Mouse (Mus musculus) forebrain, embryonic 16.5 days (tissue): ENCODE data around the gene Tnni3. TPM values are rescaled to one million over a fixed set of nuclear protein-coding genes. Genes with fewer than 3 reads are reported as not detected.

Experiments
- ATAC-seq: fragments of 200-750 bp; cut with Nextera tagmentation; 2 replicates; pipeline ENCODE4 v1.8.0; 2017; ENCODE audit warnings: mild to moderate bottlenecking, moderate library complexity
- H3K27ac ChIP-seq: fragments of 300-500 bp; sonication (generic); 2 replicates; pipeline ENCODE4 v1.5.1; 2014; ENCODE audit warnings: low read length, control low read depth
- H3K27me3 ChIP-seq: fragments of 300-500 bp; sonication (generic); replicated peaks from 2 replicates; pipeline ENCODE4 v1.6.1; 2014; ENCODE audit warnings: low read length; ENCODE audit not compliant: control insufficient read depth, insufficient read depth
- H3K36me3 ChIP-seq: fragments of 300-500 bp; sonication (generic); 2 replicates; pipeline ENCODE4 v1.6.1; 2014; ENCODE audit not compliant: control insufficient read depth, insufficient read depth
- H3K4me1 ChIP-seq: fragments of 300-500 bp; sonication (generic); replicated peaks from 2 replicates; pipeline ENCODE4 v1.6.1; 2014; ENCODE audit warnings: low read length; ENCODE audit not compliant: control insufficient read depth, insufficient read depth
- H3K4me2 ChIP-seq: fragments of 300-500 bp; sonication (generic); 2 replicates; pipeline ENCODE4 v1.6.1; 2014; ENCODE audit warnings: mild to moderate bottlenecking, low read length, control low read depth
- H3K4me3 ChIP-seq: fragments of 300-500 bp; sonication (generic); replicated peaks from 2 replicates; pipeline ENCODE4 v1.5.1; 2014; ENCODE audit warnings: mild to moderate bottlenecking, low read length, control low read depth
- H3K9ac ChIP-seq: fragments of 300-500 bp; sonication (generic); replicated peaks from 2 replicates; pipeline ENCODE4 v1.6.1; 2014; ENCODE audit warnings: low read depth, low read length, control low read depth
- H3K9me3 ChIP-seq: fragments of 300-500 bp; sonication (generic); 2 replicates; pipeline ENCODE4 v1.6.1; 2016; ENCODE audit warnings: low read length; ENCODE audit not compliant: control insufficient read depth
- WGBS: fragments of 180-500 bp; shearing (Covaris S2); extraction: QIAGEN DNeasy Blood & Tissue Kit; methylation state at CpG from one replicate; pipeline ENCODE4 v1.1.7; 2014; 5-methylcytosine and 5-hydroxymethylcytosine counted together
- polyA plus RNA-seq: library from polyadenylated mRNA; unstranded; fragments of >200 nt; fragmentation: Nextera tagmentation; extraction: Ambion mirVana; gene quantifications from 2 replicates; pipeline ENCODE4 v1.2.1, GENCODE M21; 2015

Gene Tnni3
- polyA plus RNA-seq, 1 experiment from 2014 or later, result 1.2 TPM

DNA sequence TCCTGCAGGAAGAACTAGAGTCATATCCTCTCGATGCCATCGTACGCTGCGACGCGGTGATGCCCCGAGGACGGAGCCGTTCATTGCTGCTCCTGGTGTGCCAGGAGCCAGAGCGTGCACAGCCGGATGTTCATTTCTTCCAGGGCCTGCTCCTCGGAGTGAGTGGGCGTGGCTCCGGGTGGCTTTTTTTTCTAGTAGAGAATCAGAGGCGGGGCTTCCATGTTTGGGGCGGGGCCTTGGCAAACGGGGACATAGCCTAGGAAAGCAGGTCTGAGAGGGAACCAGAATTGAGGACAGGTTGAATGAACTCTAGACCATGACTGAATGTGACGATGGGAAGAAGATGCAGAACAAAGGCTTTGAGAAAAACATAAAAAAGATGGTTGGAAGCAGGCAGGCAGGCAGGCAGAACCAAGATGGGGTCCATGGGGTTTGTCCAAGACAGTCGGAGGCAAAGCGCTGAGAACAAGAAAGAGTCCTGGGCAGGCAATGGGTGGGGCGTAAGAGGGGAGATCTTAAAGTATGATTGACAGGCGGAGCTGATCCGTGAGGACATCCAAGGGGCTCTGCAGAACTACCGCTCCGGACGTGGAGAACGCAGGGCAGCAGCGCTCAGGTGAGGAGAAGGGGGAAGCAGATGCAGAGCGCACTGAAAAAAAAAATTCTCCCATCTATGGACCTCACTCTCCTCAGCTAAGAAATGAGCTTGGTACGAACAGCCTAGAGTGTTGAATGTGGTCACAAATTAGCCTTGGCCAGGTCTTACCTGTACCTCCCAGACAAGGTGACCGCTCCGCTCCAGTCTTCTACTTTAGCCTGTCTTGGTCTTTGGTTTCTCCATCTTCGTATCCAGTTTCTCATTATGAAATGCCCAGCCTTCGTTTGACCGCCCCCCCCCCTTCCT lies 53.5 kb downstream of the Tnni3 start:
- peaks cover 21% of the 10 kb centered on the region for H3K27me3 ChIP-seq
- 2% methylated on average over 35 of the region's 35 CpGs for WGBS
- H3K4me3 ChIP-seq, result peak overlapping the region; percentile 50
- H3K36me3 ChIP-seq, result no peaks in the 10 kb centered on the region
- ATAC-seq, result peak; percentile 57
- H3K4me2 ChIP-seq, result peak overlapping the region; percentile 83
- H3K9me3 ChIP-seq, result no peaks in the 10 kb centered on the region
- H3K4me1 ChIP-seq, result peaks cover 11% of the 10 kb centered on the region
- peak overlapping the region; percentile 56 for H3K9ac ChIP-seq
- no peak overlapping the region for H3K27ac ChIP-seq

Other genes starting within 250 kb of the Tnni3 start
- not detected in 2 replicates for gene Ncr1, start 186.5 kb downstream of the Tnni3 start, polyA plus RNA-seq
- gene Gp6, start 126.5 kb downstream of the Tnni3 start, polyA plus RNA-seq, result 0.08 TPM in 1 of 2 replicates, not detected in the other
- 37.6 and 43.6 TPM in 2 replicates for gene Rdh13, start 78.6 kb downstream of the Tnni3 start, polyA plus RNA-seq
- gene Eps8l1, start 63.6 kb downstream of the Tnni3 start, polyA plus RNA-seq, result 10.1 and 10.9 TPM in 2 replicates
- 40.6 and 50.0 TPM in 2 replicates for gene Ppp1r12c, start 22.5 kb downstream of the Tnni3 start, polyA plus RNA-seq
- gene Tnnt1, start 7.8 kb downstream of the Tnni3 start, polyA plus RNA-seq, result 2.1 and 2.6 TPM in 2 replicates
- gene Dnaaf3, start 8.2 kb upstream of the Tnni3 start, polyA plus RNA-seq, result 1.4 and 1.6 TPM in 2 replicates
- 176 and 222 TPM in 2 replicates for gene Syt5, start 23.3 kb upstream of the Tnni3 start, polyA plus RNA-seq
- gene Ptprh, start 79.8 kb upstream of the Tnni3 start, polyA plus RNA-seq, result 0.63 and 0.70 TPM in 2 replicates
- 2.0 and 2.9 TPM in 2 replicates for gene Tmem86b, start 107.2 kb upstream of the Tnni3 start, polyA plus RNA-seq
- gene Ppp6r1, start 134.8 kb upstream of the Tnni3 start, polyA plus RNA-seq, result 7.6 and 7.8 TPM in 2 replicates
- 136 and 156 TPM in 2 replicates for gene Hspbp1, start 160.8 kb upstream of the Tnni3 start, polyA plus RNA-seq
- 5.9 and 7.9 TPM in 2 replicates for gene Brsk1, start 166.4 kb upstream of the Tnni3 start, polyA plus RNA-seq
- 0.11 and 0.33 TPM in 2 replicates for gene Tmem150b, start 201.0 kb upstream of the Tnni3 start, polyA plus RNA-seq
- 60.0 and 66.9 TPM in 2 replicates for gene Kmt5c, start 215.9 kb upstream of the Tnni3 start, polyA plus RNA-seq
- 6.6 and 12.1 TPM in 2 replicates for gene Cox6b2, start 228.9 kb upstream of the Tnni3 start, polyA plus RNA-seq
- gene Fam71e2, start 247.1 kb upstream of the Tnni3 start, polyA plus RNA-seq, result not detected in 2 replicates